Mouse (Mus musculus): ENCODE data around the gene Pop4. TPM values are rescaled to one million over a fixed set of nuclear protein-coding genes. Genes with fewer than 3 reads are reported as not detected.

The Pop4 gene
- total RNA-seq, 2 experiments from 2014 or later: 11.7 to 12.5 TPM

- no peak for DNase-seq (ENCODE audit: low spot score)
- intact Hi-C loops (cut with DNase I): no loop called here
These were observed 46.5 kb downstream of the Pop4 start for GRCm38 (mm10) chr7:38224577-38225369.

GRCm38 (mm10) chr7:38220866-38221265 lies 50.4 kb downstream of the Pop4 start:
- no peak for DNase-seq (ENCODE audit: low spot score)
- intact Hi-C loops (cut with DNase I): no loop called here

GRCm38 (mm10) chr7:38219526-38219925 lies 51.7 kb downstream of the Pop4 start:
- intact Hi-C loops (cut with DNase I): no loop called here
- no peak for DNase-seq (ENCODE audit: low spot score)

GRCm38 (mm10) chr7:38218631-38219367 lies 52.4 kb downstream of the Pop4 start:
- DNase-seq (ENCODE audit: low spot score): no peak

GRCm38 (mm10) chr7:38217417-38218171 lies 53.6 kb downstream of the Pop4 start:
- intact Hi-C loops (cut with DNase I): no loop called here

More at GRCm38 (mm10) chr7:38218631-38219367, 52.4 kb downstream of the Pop4 start:
- intact Hi-C loops (cut with DNase I): no loop called here

GRCm38 (mm10) chr7:38215697-38216096 lies 55.5 kb downstream of the Pop4 start:
- intact Hi-C loops (cut with DNase I): no loop called here
- no peak for DNase-seq (ENCODE audit: low spot score)

More at GRCm38 (mm10) chr7:38217417-38218171, 53.6 kb downstream of the Pop4 start:
- DNase-seq (ENCODE audit: low spot score): peak; percentile 91

GRCm38 (mm10) chr7:38215281-38215680 lies 55.9 kb downstream of the Pop4 start:
- intact Hi-C loops (cut with DNase I): no loop called here
- no peak for DNase-seq (ENCODE audit: low spot score)

- DNase-seq (ENCODE audit: low spot score): no peak
- intact Hi-C loops (cut with DNase I): loop anchor here (5.0 kb wide), 1 partner anchor 42 kb away; no protein-coding TSS in a partner anchor
These were observed 56.6 kb downstream of the Pop4 start for GRCm38 (mm10) chr7:38214473-38215214.

- intact Hi-C loops (cut with DNase I): loop anchor here (5.0 kb wide), 1 partner anchor 40 kb away; no protein-coding TSS in a partner anchor
- no peak for DNase-seq (ENCODE audit: low spot score)
These were observed 58.6 kb downstream of the Pop4 start for GRCm38 (mm10) chr7:38212651-38213062.

Other genes with a start within 250 kb of the Pop4 start
- 10 to 100 TPM; 15.4 to 17.4 TPM for gene Uri1, start 247.9 kb downstream of the Pop4 start, total RNA-seq (2021)
- 1 to 10 TPM; 1.2 to 1.3 TPM for gene Ccne1, start 163.9 kb downstream of the Pop4 start, total RNA-seq (2021)
- gene 1600014C10Rik, start 88.2 kb downstream of the Pop4 start, total RNA-seq (2021): 10 to 100 TPM; 30.7 to 34.4 TPM
- gene Plekhf1, start 43.4 kb downstream of the Pop4 start, total RNA-seq (2021): 1 to 10 TPM; 9.5 to 9.9 TPM